Mouse (Mus musculus): ENCODE results near the gene Zdhhc14.

DNA sequence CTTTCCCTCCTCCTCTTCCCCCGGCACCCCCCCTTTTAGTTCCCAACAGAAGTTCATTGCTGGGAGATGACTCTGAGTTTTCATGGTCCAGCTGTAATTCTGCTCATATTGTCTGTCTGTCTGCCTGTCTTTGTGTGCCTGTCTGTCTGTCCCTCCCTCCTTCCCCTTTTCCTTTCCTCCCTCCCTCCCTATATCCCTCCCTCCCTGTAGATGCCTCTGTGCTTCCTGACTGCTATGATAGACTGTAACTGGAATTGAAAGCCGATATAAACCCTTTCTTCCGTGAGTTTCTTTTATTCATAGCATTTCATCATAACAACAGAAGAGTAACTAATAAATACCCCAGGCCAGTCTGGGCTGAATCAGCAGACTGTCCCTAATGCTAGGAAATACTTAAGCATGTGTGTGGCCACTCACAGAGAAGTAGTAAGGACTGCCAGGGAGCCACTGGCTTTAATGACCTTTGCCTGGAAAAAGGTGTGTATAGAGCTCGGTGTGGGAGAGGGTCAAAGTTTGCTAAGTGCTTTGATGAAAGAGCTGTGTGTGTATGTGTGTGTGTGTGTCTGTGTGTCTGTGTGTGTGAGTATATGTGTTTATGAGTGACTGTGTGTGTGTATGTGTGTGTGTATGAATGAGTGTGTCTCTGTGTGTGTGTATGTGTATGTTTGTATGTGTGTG is 117.7 kb downstream of the Zdhhc14 start:
- TF ChIP-seq CTCF (conservative IDR thresholded peaks at IDR 0.05; ENCODE audit: low read length) = no peak
- TF ChIP-seq POU5F1 (IDR thresholded peaks at IDR 0.05; ENCODE audit: borderline replicate concordance, low read length) = no peak

Data from E14TG2a.4 (cell line).